Mouse (Mus musculus) MEL (cell line): ENCODE data around the gene Calml3. TPM values are rescaled to one million over a fixed set of nuclear protein-coding genes. Genes with fewer than 3 reads are reported as not detected.

ENCODE experiments used
- DNase-seq: peaks from one replicate; pipeline ENCODE4 v3.0.0; 2011; ENCODE audit warnings: low read depth, low spot score
- H3K27ac ChIP-seq: 2 replicates; pipeline ENCODE4 v1.5.1; 2012; ENCODE audit warnings: low read depth, mild to moderate bottlenecking, control low read depth, low read length, moderate library complexity; ENCODE audit not compliant: control insufficient read depth
- H3K27me3 ChIP-seq, 2 experiments: fragments of 150-350 bp in 1 of 2; sonication (generic) in 1 of 2; 2 replicates each; pipeline ENCODE4 v1.6.1; 2012; ENCODE audit warnings: low read length in 2 of 2, mild to moderate bottlenecking in 2 of 2, improper control_type of control experiment in 1 of 2, moderate library complexity in 1 of 2; ENCODE audit not compliant: insufficient read depth in 2 of 2, control insufficient read depth in 1 of 2
- H3K36me3 ChIP-seq, 2 experiments: 2 replicates each; pipeline ENCODE4 v1.6.1; 2012 to 2014; ENCODE audit warnings: low read length in 2 of 2, improper control_type of control experiment in 1 of 2, inconsistent platforms in 1 of 2, mild to moderate bottlenecking in 1 of 2; ENCODE audit not compliant: insufficient read depth in 2 of 2, control insufficient read depth in 1 of 2
- H3K4me1 ChIP-seq, 2 experiments: fragments of 150-350 bp in 1 of 2; sonication (generic) in 1 of 2; 2 replicates each; pipeline ENCODE4 v1.6.1; 2012; ENCODE audit warnings: low read length in 2 of 2, improper control_type of control experiment in 1 of 2, mild to moderate bottlenecking in 1 of 2; ENCODE audit not compliant: insufficient read depth in 2 of 2, control insufficient read depth in 1 of 2
- H3K4me3 ChIP-seq, 2 experiments: fragments of 150-350 bp in 1 of 2; sonication (generic) in 1 of 2; 2 replicates each; pipeline ENCODE4 v1.5.1; 2012; ENCODE audit warnings: low read depth in 2 of 2, low read length in 2 of 2, mild to moderate bottlenecking in 2 of 2, moderate library complexity in 2 of 2, control low read depth in 1 of 2, improper control_type of control experiment in 1 of 2; ENCODE audit not compliant: control insufficient read depth in 1 of 2, insufficient read depth in 1 of 2
- H3K79me2 ChIP-seq: 2 replicates; pipeline ENCODE4 v1.6.1; 2012; ENCODE audit warnings: mild to moderate bottlenecking, low read length, moderate library complexity; ENCODE audit not compliant: control insufficient read depth, poor library complexity, insufficient read depth
- H3K9ac ChIP-seq: 2 replicates; pipeline ENCODE4 v1.6.1; 2012; ENCODE audit warnings: low read depth, mild to moderate bottlenecking, control low read depth, low read length, moderate library complexity; ENCODE audit not compliant: control insufficient read depth, poor library complexity, severe bottlenecking
- H3K9me3 ChIP-seq: fragments of 150-350 bp; sonication (generic); replicated peaks from 2 replicates; pipeline ENCODE4 v1.6.1; 2012; ENCODE audit warnings: mild to moderate bottlenecking, low read length, improper control_type of control experiment, moderate library complexity; ENCODE audit not compliant: insufficient read depth
- CHD1 ChIP-seq: IDR thresholded peaks from 2 replicates; pipeline ENCODE4 v1.6.1; 2012; ENCODE audit warnings: low read depth, mild to moderate bottlenecking, inconsistent platforms, low read length, improper control_type of control experiment
- CHD2 ChIP-seq: IDR thresholded peaks from 2 replicates; pipeline ENCODE4 v1.6.1; 2011; ENCODE audit warnings: low read length, improper control_type of control experiment
- CTCF ChIP-seq, 3 experiments: IDR thresholded peaks in 2 of 3; conservative IDR thresholded peaks in 1 of 3; 2 replicates each; pipeline ENCODE4 v1.5.1; 2011 to 2012; ENCODE audit warnings: low read length in 3 of 3, low read depth in 2 of 3, mild to moderate bottlenecking in 2 of 3, improper control_type of control experiment in 1 of 3, inconsistent platforms in 1 of 3, mixed read lengths in 1 of 3, moderate library complexity in 1 of 3; ENCODE audit not compliant: control insufficient read depth in 1 of 3, insufficient read depth in 1 of 3, poor library complexity in 1 of 3, severe bottlenecking in 1 of 3
- ELF1 ChIP-seq: IDR thresholded peaks from 2 replicates; pipeline ENCODE4 v1.6.1; 2014; ENCODE audit warnings: low read depth, mild to moderate bottlenecking, inconsistent platforms, low read length, improper control_type of control experiment, moderate library complexity
- ETS1 ChIP-seq: IDR thresholded peaks from 2 replicates; pipeline ENCODE4 v1.6.1; 2012; ENCODE audit warnings: low read depth, mild to moderate bottlenecking, inconsistent platforms, low read length, improper control_type of control experiment, moderate library complexity
- HCFC1 ChIP-seq: IDR thresholded peaks from 2 replicates; pipeline ENCODE4 v1.6.1; 2012; ENCODE audit warnings: low read depth, mild to moderate bottlenecking, inconsistent platforms, low read length, improper control_type of control experiment, moderate library complexity
- JUND ChIP-seq: IDR thresholded peaks from 2 replicates; pipeline ENCODE4 v1.6.1; 2011; ENCODE audit warnings: low read depth, mild to moderate bottlenecking, improper control_type of control experiment, low read length
- KAT2A ChIP-seq: conservative IDR thresholded peaks from 2 replicates; pipeline ENCODE4 v1.6.1; 2012; ENCODE audit warnings: low read depth, low read length, improper control_type of control experiment, inconsistent platforms
- MAX ChIP-seq: IDR thresholded peaks from 2 replicates; pipeline ENCODE4 v1.6.1; 2011; ENCODE audit warnings: low read length, improper control_type of control experiment
- MAZ ChIP-seq: IDR thresholded peaks from 2 replicates; pipeline ENCODE4 v1.6.1; 2012; ENCODE audit warnings: low read depth, mild to moderate bottlenecking, inconsistent platforms, low read length, improper control_type of control experiment
- MEF2A ChIP-seq: IDR thresholded peaks from 2 replicates; pipeline ENCODE4 v1.6.1; 2014; ENCODE audit warnings: low read depth, mild to moderate bottlenecking, inconsistent platforms, low read length, improper control_type of control experiment; ENCODE audit not compliant: poor library complexity, insufficient replicate concordance, severe bottlenecking; ENCODE audit errors: extremely low read depth
- MXI1 ChIP-seq: IDR thresholded peaks from 2 replicates; pipeline ENCODE4 v1.6.1; 2011; ENCODE audit warnings: mild to moderate bottlenecking, low read depth, low read length, improper control_type of control experiment
- MYC ChIP-seq: IDR thresholded peaks from 2 replicates; pipeline ENCODE4 v1.6.1; 2011; ENCODE audit warnings: low read depth, mild to moderate bottlenecking, low read length, improper control_type of control experiment, moderate library complexity
- NELFE ChIP-seq: IDR thresholded peaks from 2 replicates; pipeline ENCODE4 v1.6.1; 2011; ENCODE audit warnings: low read depth, low read length, improper control_type of control experiment
- POLR2A ChIP-seq, 2 experiments: IDR thresholded peaks; 2 replicates each; pipeline ENCODE4 v1.6.1; 2011 to 2012; ENCODE audit warnings: low read length in 2 of 2, mild to moderate bottlenecking in 2 of 2, control low read depth in 1 of 2, improper control_type of control experiment in 1 of 2, low read depth in 1 of 2, moderate library complexity in 1 of 2; ENCODE audit not compliant: control insufficient read depth in 1 of 2, insufficient read depth in 1 of 2, poor library complexity in 1 of 2
- POLR2AphosphoS2 ChIP-seq: IDR thresholded peaks from 2 replicates; pipeline ENCODE4 v1.6.1; 2011; ENCODE audit warnings: low read length, improper control_type of control experiment
- POLR2AphosphoS5 ChIP-seq: IDR thresholded peaks from 2 replicates; pipeline ENCODE4 v1.6.1; 2012; ENCODE audit warnings: low read depth, borderline replicate concordance, mild to moderate bottlenecking, inconsistent platforms, low read length, moderate library complexity, mixed read lengths
- SMC3 ChIP-seq: IDR thresholded peaks from 2 replicates; pipeline ENCODE4 v1.6.1; 2011; ENCODE audit warnings: low read depth, low read length, improper control_type of control experiment
- TAL1 ChIP-seq: IDR thresholded peaks from 2 replicates; pipeline ENCODE4 v1.6.1; 2012; ENCODE audit warnings: mild to moderate bottlenecking, inconsistent platforms, low read length, moderate library complexity, mixed read lengths
- TBP ChIP-seq: IDR thresholded peaks from 2 replicates; pipeline ENCODE4 v1.8.0; 2011; ENCODE audit warnings: low read depth, low read length, improper control_type of control experiment
- TCF12 ChIP-seq: IDR thresholded peaks from 2 replicates; pipeline ENCODE4 v1.6.1; 2014; ENCODE audit warnings: low read depth, mild to moderate bottlenecking, inconsistent platforms, low read length, improper control_type of control experiment, moderate library complexity
- UBTF ChIP-seq: IDR thresholded peaks from 2 replicates; pipeline ENCODE4 v1.6.1; 2012; ENCODE audit warnings: low read depth, mild to moderate bottlenecking, inconsistent platforms, low read length, improper control_type of control experiment, moderate library complexity, borderline replicate concordance; ENCODE audit not compliant: insufficient read depth
- USF1 ChIP-seq: IDR thresholded peaks from 2 replicates; pipeline ENCODE4 v1.6.1; 2014; ENCODE audit warnings: low read depth, mild to moderate bottlenecking, inconsistent platforms, low read length, improper control_type of control experiment, moderate library complexity
- ZC3H11A ChIP-seq: IDR thresholded peaks from 2 replicates; pipeline ENCODE4 v1.6.1; 2012; ENCODE audit warnings: low read depth, mild to moderate bottlenecking, inconsistent platforms, low read length, improper control_type of control experiment
- ZKSCAN1 ChIP-seq: IDR thresholded peaks from 2 replicates; pipeline ENCODE4 v1.6.1; 2012; ENCODE audit warnings: low read depth, mild to moderate bottlenecking, inconsistent platforms, low read length, improper control_type of control experiment, moderate library complexity
- ZMIZ1 ChIP-seq: IDR thresholded peaks from 2 replicates; pipeline ENCODE4 v1.6.1; 2012; ENCODE audit warnings: low read depth, mild to moderate bottlenecking, inconsistent platforms, low read length, improper control_type of control experiment, moderate library complexity
- ZNF384 ChIP-seq: IDR thresholded peaks from 2 replicates; pipeline ENCODE4 v1.6.1; 2012; ENCODE audit warnings: low read depth, mild to moderate bottlenecking, inconsistent platforms, low read length, improper control_type of control experiment
- polyA plus RNA-seq, 2 experiments: library from polyadenylated mRNA; stranded (reverse) in 1 of 2; unstranded in 1 of 2; fragments of >175 nt in 1 of 2; fragments of >200 nt in 1 of 2; gene quantifications; 2 replicates each; pipeline versions ENCODE4 v1.2.1 to v1.2.4; 2012; ENCODE audit warnings: low replicate concordance in 2 of 2, low read depth in 1 of 2; ENCODE audit not compliant: insufficient read length in 2 of 2, insufficient read depth in 1 of 2, missing spikeins in 1 of 2
- total RNA-seq: library from RNA; depleted of rRNA; stranded (reverse); fragments of 300-350 nt; gene quantifications from 2 replicates; pipeline ENCODE4 v1.2.3, GENCODE M21; 2012

Calml3 gene
- total and polyA plus RNA-seq, 3 experiments = not detected

- TF ChIP-seq JUND = no peak
Measured at GRCm38 (mm10) chr13:3831994-3832393, 27.9 kb upstream of the Calml3 start (continued).

- Histone ChIP-seq H3K36me3 (no peaks in the 10 kb centered on the region; a peak in 1 of 4 replicates), H3K79me2 (no peaks in the 10 kb centered on the region), H3K27me3 (no peaks in the 10 kb centered on the region; a peak in 1 of 4 replicates), H3K4me3 (no peak overlapping the region), H3K27ac (no peak overlapping the region), H3K4me1 (no peaks in the 10 kb centered on the region), H3K9me3 (no peaks in the 10 kb centered on the region), H3K9ac (no peak overlapping the region)
- no peak for TF ChIP-seq ELF1
- TF ChIP-seq TCF12 = no peak
- no peak for TF ChIP-seq USF1
- no peak for TF ChIP-seq JUND
- TF ChIP-seq CHD2 = no peak
- no peak for TF ChIP-seq MAZ
- no peak for TF ChIP-seq POLR2AphosphoS5
- TF ChIP-seq ZNF384 = no peak
- no peak for TF ChIP-seq MAX
- no peak for TF ChIP-seq POLR2A (IDR thresholded peaks at IDR 0.05; ENCODE audit: control insufficient read depth in 1 of 2, insufficient read depth in 1 of 2, low read depth in 1 of 2, low read length in 2 of 2, poor library complexity in 1 of 2)
- TF ChIP-seq MYC = no peak
- no peak for TF ChIP-seq NELFE
- TF ChIP-seq CTCF (IDR thresholded peaks at IDR 0.05 in 2 of 3, conservative IDR thresholded peaks at IDR 0.05 in 1 of 3; ENCODE audit: control insufficient read depth in 1 of 3, insufficient read depth in 1 of 3, low read depth in 2 of 3, low read length in 3 of 3, poor library complexity in 1 of 3, severe bottlenecking in 1 of 3) = no peak
- TF ChIP-seq TAL1 = no peak
- TF ChIP-seq TBP = no peak
- no peak for TF ChIP-seq HCFC1
- no peak for DNase-seq
Measured at GRCm38 (mm10) chr13:3831546-3831945, 27.4 kb upstream of the Calml3 start.

GRCm38 (mm10) chr13:3825726-3826125, 21.6 kb upstream of the Calml3 start:
- TF ChIP-seq MAX = no peak
- no peak for TF ChIP-seq KAT2A
- no peak for TF ChIP-seq POLR2AphosphoS5
- TF ChIP-seq MAZ = no peak
- no peak for TF ChIP-seq ZC3H11A
- TF ChIP-seq MXI1 = no peak
- no peak for TF ChIP-seq ZKSCAN1
- TF ChIP-seq ZMIZ1 = no peak
- no peak for TF ChIP-seq SMC3
- no peak for TF ChIP-seq CTCF (IDR thresholded peaks at IDR 0.05 in 2 of 3, conservative IDR thresholded peaks at IDR 0.05 in 1 of 3; ENCODE audit: control insufficient read depth in 1 of 3, insufficient read depth in 1 of 3, low read depth in 2 of 3, low read length in 3 of 3, poor library complexity in 1 of 3, severe bottlenecking in 1 of 3)
- TF ChIP-seq ETS1 = no peak
- TF ChIP-seq USF1 = no peak
- no peak for TF ChIP-seq CHD1
- no peak for TF ChIP-seq ZNF384
- no peak for TF ChIP-seq UBTF
- TF ChIP-seq POLR2AphosphoS2 = no peak
- no peak for TF ChIP-seq MEF2A
- Histone ChIP-seq H3K9ac (no peak overlapping the region), H3K27me3 (no peaks in the 10 kb centered on the region), H3K79me2 (no peaks in the 10 kb centered on the region), H3K36me3 (peaks cover 0 to 4% of the 10 kb centered on the region in 2 experiments; a peak in 2 of 4 replicates), H3K9me3 (no peaks in the 10 kb centered on the region), H3K4me1 (peaks cover 0 to 2% of the 10 kb centered on the region in 2 experiments; a peak in 2 of 4 replicates), H3K27ac (no peak overlapping the region), H3K4me3 (no peak overlapping the region)
- no peak for DNase-seq
